Mouse (Mus musculus) midbrain, postnatal 0 days (tissue): ENCODE data around the gene Vangl2. TPM values are rescaled to one million over a fixed set of nuclear protein-coding genes. Genes with fewer than 3 reads are reported as not detected.

Source experiments
- ATAC-seq: fragments of 200-750 bp; cut with Nextera tagmentation; 2 replicates; pipeline ENCODE4 v1.8.0; 2017; ENCODE audit warnings: moderate number of reproducible peaks, mild to moderate bottlenecking, moderate TSS enrichment, moderate library complexity; ENCODE audit not compliant: low FRiP score
- DNase-seq: peaks from one replicate; pipeline ENCODE4 v3.0.0-alpha.2; 2015; ENCODE audit warnings: low spot score
- H3K27ac ChIP-seq: fragments of 300-500 bp; sonication (generic); 2 replicates; pipeline ENCODE4 v1.5.1; 2014; ENCODE audit warnings: low read depth, mild to moderate bottlenecking, low read length, mixed read lengths
- H3K27me3 ChIP-seq: fragments of 300-500 bp; sonication (generic); 2 replicates; pipeline ENCODE4 v1.6.1; 2014; ENCODE audit warnings: low read length, control low read depth, mixed read lengths; ENCODE audit not compliant: insufficient read depth
- H3K36me3 ChIP-seq: fragments of 300-500 bp; sonication (generic); 2 replicates; pipeline ENCODE4 v1.6.1; 2014; ENCODE audit warnings: low read length, control low read depth, mixed read lengths; ENCODE audit not compliant: insufficient read depth
- H3K4me1 ChIP-seq: fragments of 300-500 bp; sonication (generic); 2 replicates; pipeline ENCODE4 v1.6.1; 2014; ENCODE audit warnings: mild to moderate bottlenecking, control low read depth, antibody characterized with exemption, low read length, mixed read lengths; ENCODE audit not compliant: insufficient read depth
- H3K4me2 ChIP-seq: fragments of 300-500 bp; sonication (generic); 2 replicates; pipeline ENCODE4 v1.6.1; 2014; ENCODE audit warnings: low read depth, mild to moderate bottlenecking, low read length, mixed read lengths; ENCODE audit not compliant: poor library complexity, severe bottlenecking
- H3K4me3 ChIP-seq: fragments of 300-500 bp; sonication (generic); 2 replicates; pipeline ENCODE4 v1.5.1; 2014; ENCODE audit warnings: low read depth, mild to moderate bottlenecking, low read length, moderate library complexity
- H3K9ac ChIP-seq: fragments of 300-500 bp; sonication (generic); replicated peaks from 2 replicates; pipeline ENCODE4 v1.6.1; 2014; ENCODE audit warnings: mild to moderate bottlenecking, low read length, moderate library complexity, mixed read lengths; ENCODE audit not compliant: poor library complexity, severe bottlenecking
- H3K9me3 ChIP-seq: fragments of 300-500 bp; sonication (generic); 2 replicates; pipeline ENCODE4 v1.6.1; 2016; ENCODE audit warnings: low read length, control low read depth
- CTCF ChIP-seq: IDR thresholded peaks from 2 replicates; pipeline ENCODE4 v1.5.1; 2016; ENCODE audit warnings: antibody characterized with exemption, mild to moderate bottlenecking
- WGBS: fragments of 180-500 bp; shearing (Covaris S2); extraction: QIAGEN DNeasy Blood & Tissue Kit; methylation state at CpG from one replicate; pipeline ENCODE4 v1.1.7; 2014; 5-methylcytosine and 5-hydroxymethylcytosine counted together
- polyA plus RNA-seq: library from polyadenylated mRNA; unstranded; fragments of >200 nt; fragmentation: Nextera tagmentation; extraction: Ambion mirVana; gene quantifications from 2 replicates; pipeline ENCODE4 v1.2.1, GENCODE M21; 2015
- total RNA-seq: library from RNA; depleted of rRNA; stranded (reverse); fragments of >200 nt; gene quantifications from 2 replicates; pipeline ENCODE4 v1.2.3, GENCODE M21; 2014

The Vangl2 gene
- total and polyA plus RNA-seq, 2 experiments from 2014 or later: 44.2 to 85.8 TPM

- WGBS: 4% methylated on average over 2 of the region's 2 CpGs
- H3K9me3 ChIP-seq: no peaks in the 10 kb centered on the region
- ATAC-seq: peak; percentile 42; the same call in 1 of the 2 replicates
- no peaks in the 10 kb centered on the region for H3K36me3 ChIP-seq
- peak; percentile 69 for DNase-seq
- H3K27ac ChIP-seq: no peak within 1 kb of the TSS
- no peak within 1 kb of the TSS for H3K9ac ChIP-seq
- no peak within 1 kb of the TSS for H3K4me2 ChIP-seq
- no peaks in the 10 kb centered on the region for H3K27me3 ChIP-seq
- no peak for TF ChIP-seq CTCF
- H3K4me3 ChIP-seq: no peak within 1 kb of the TSS
- no peaks in the 10 kb centered on the region for H3K4me1 ChIP-seq
Observed at GRCm38 (mm10) chr1:172057491-172057921, 29.3 kb upstream of the Vangl2 start, which contains the start of gene Nhlh1. Nhlh1 (minus strand) TSS chr1:172057573.

GRCm38 (mm10) chr1:172056251-172056650, 28.0 kb upstream of the Vangl2 start:
- no peak overlapping the region for H3K9ac ChIP-seq

GRCm38 (mm10) chr1:172053541-172054440, 25.5 kb upstream of the Vangl2 start:
- H3K27ac ChIP-seq: no peak overlapping the region
- TF ChIP-seq CTCF: no peak
- H3K9ac ChIP-seq: peak overlapping the region; percentile 9
- ATAC-seq (peak; percentile 45; the same call in 1 of the 2 replicates), DNase-seq (peak; percentile 51)
- H3K9me3 ChIP-seq: no peaks in the 10 kb centered on the region
- 3% methylated on average over 42 of the region's 42 CpGs for WGBS
- peak overlapping the region; percentile 75 for H3K4me2 ChIP-seq
- H3K27me3 ChIP-seq: no peaks in the 10 kb centered on the region
- H3K4me1 ChIP-seq: no peaks in the 10 kb centered on the region
- H3K36me3 ChIP-seq: no peaks in the 10 kb centered on the region
- H3K4me3 ChIP-seq: peak overlapping the region; percentile 36

More at GRCm38 (mm10) chr1:172056251-172056650, 28.0 kb upstream of the Vangl2 start:
- H3K27ac ChIP-seq: no peak overlapping the region
- H3K36me3 ChIP-seq: no peaks in the 10 kb centered on the region
- no peaks in the 10 kb centered on the region for H3K4me1 ChIP-seq
- TF ChIP-seq CTCF: no peak
- no peak overlapping the region for H3K4me2 ChIP-seq
- no peak overlapping the region for H3K4me3 ChIP-seq
- 70% methylated on average over 4 of the region's 4 CpGs for WGBS
- H3K27me3 ChIP-seq: no peaks in the 10 kb centered on the region
- H3K9me3 ChIP-seq: no peaks in the 10 kb centered on the region
- ATAC-seq (no peak), DNase-seq (no peak)

GRCm38 (mm10) chr1:172052766-172053279, 24.6 kb upstream of the Vangl2 start:
- Histone ChIP-seq H3K4me3 (peak overlapping the region; percentile 36; the same call in 1 of the 2 replicates), H3K27ac (no peak overlapping the region), H3K4me2 (peak overlapping the region; percentile 75; the same call in 1 of the 2 replicates), H3K9me3 (no peaks in the 10 kb centered on the region), H3K4me1 (no peaks in the 10 kb centered on the region), H3K27me3 (no peaks in the 10 kb centered on the region), H3K36me3 (no peaks in the 10 kb centered on the region), H3K9ac (no peak overlapping the region)
- no peak for TF ChIP-seq CTCF
- DNase-seq (no peak), ATAC-seq (no peak)
- WGBS: 19% methylated on average over 10 of the region's 10 CpGs

- Histone ChIP-seq H3K9ac (0 out of 2 replicates have a peak overlapping the region, but pooled peaks have one; percentile 24), H3K36me3 (no peaks in the 10 kb centered on the region), H3K4me3 (no peak overlapping the region), H3K4me2 (peak overlapping the region; percentile 5; the same call in 1 of the 2 replicates), H3K9me3 (no peaks in the 10 kb centered on the region), H3K27me3 (no peaks in the 10 kb centered on the region), H3K27ac (no peak overlapping the region), H3K4me1 (no peaks in the 10 kb centered on the region)
- ATAC-seq: peak; percentile 47
- peak; percentile 48 for DNase-seq
- 13% methylated on average over 13 of the region's 13 CpGs for WGBS
- TF ChIP-seq CTCF: no peak
Observed at GRCm38 (mm10) chr1:172049131-172049782, 21.0 kb upstream of the Vangl2 start.
